9 mouse cellular contexts compared by ENCODE assay signal in genomic region chr19:55925425-55925803, GRCm38 (mm10).
A peak's percentile ranks its signal among the peaks of the same experiment; 100 is the strongest.
DNase-seq lines count a peak whose midpoint lies in the region; ATAC-seq and TF ChIP-seq lines count a peak whose summit lies in the region.
"Had no signal": no experiment of that assay in that cellular context is flagged by ENCODE, and none has a peak within 500 bp of the region (broad histone marks: within the 10 kb centered on the region; RNA-seq: fewer than 3 reads in every experiment).

No protein-coding gene starts in this region.

- no peak overlapping the region for H3K9ac ChIP-seq in midbrain, embryonic 13.5 days (replicated peaks)
- H3K9ac ChIP-seq: embryonic facial prominence, embryonic 13.5 days had no signal

- peak overlapping the region; percentile 51; the same call in 1 of the 2 replicates for H3K27ac ChIP-seq in embryonic facial prominence, embryonic 10.5 days (replicated peaks)
- H3K27ac ChIP-seq in midbrain, embryonic 13.5 days = 0 out of 2 replicates have a peak overlapping the region, but pooled peaks have one; percentile 70
- H3K27ac ChIP-seq: embryonic facial prominence, embryonic 13.5 days had no signal

- H3K4me2 ChIP-seq in midbrain, embryonic 13.5 days (replicated peaks) = no peak overlapping the region
- H3K4me2 ChIP-seq: embryonic facial prominence, embryonic 13.5 days had no signal

- TF ChIP-seq POLR2A in brain, embryonic 14.5 days (IDR thresholded peaks at IDR 0.05; ENCODE audit: borderline replicate concordance, extremely low read depth, insufficient read depth, insufficient read length, poor library complexity, severe bottlenecking) = no peak

- TF ChIP-seq CTCF in brain, embryonic 14.5 days (IDR thresholded peaks at IDR 0.05; ENCODE audit: borderline replicate concordance, extremely low read depth, insufficient read depth, insufficient read length) = no peak

- H3K9me3 ChIP-seq in embryonic facial prominence, embryonic 10.5 days = no peaks in the 10 kb centered on the region
- no peaks in the 10 kb centered on the region for H3K9me3 ChIP-seq in midbrain, embryonic 13.5 days
- H3K9me3 ChIP-seq: embryonic facial prominence, embryonic 13.5 days had no signal

- no peaks in the 10 kb centered on the region for H3K27me3 ChIP-seq in embryonic facial prominence, embryonic 10.5 days (replicated peaks; ENCODE audit: low read depth, poor library complexity, severe bottlenecking)
- H3K27me3 ChIP-seq in midbrain, embryonic 13.5 days = no peaks in the 10 kb centered on the region
- H3K27me3 ChIP-seq: embryonic facial prominence, embryonic 13.5 days had no signal

- intact Hi-C loops in left cerebral cortex, postnatal 10 days (cut with DNase I) = no loop called here

- no peak overlapping the region for H3K4me3 ChIP-seq in embryonic facial prominence, embryonic 10.5 days
- H3K4me3 ChIP-seq in midbrain, embryonic 13.5 days (replicated peaks) = no peak overlapping the region
- H3K4me3 ChIP-seq: embryonic facial prominence, embryonic 13.5 days had no signal

- 76% methylated on average over 7 of the region's 7 CpGs for WGBS in embryonic facial prominence, embryonic 10.5 days
- 67% methylated on average over 7 of the region's 7 CpGs for WGBS in midbrain, embryonic 13.5 days

- no peak for ATAC-seq in midbrain, embryonic 13.5 days

- peaks cover 83% of the 10 kb centered on the region for H3K36me3 ChIP-seq in embryonic facial prominence, embryonic 10.5 days (replicated peaks)
- peaks cover 37% of the 10 kb centered on the region for H3K36me3 ChIP-seq in midbrain, embryonic 13.5 days

- DNase-seq in kidney, postnatal 14 days = peak; percentile 35
- DNase-seq in kidney, adult 9 months = no peak
- DNase-seq in brain, embryonic 14.5 days (ENCODE audit: low read depth) = peak; percentile 83
- peak; percentile 40 for DNase-seq in embryonic facial prominence, embryonic 10.5 days (ENCODE audit: low spot score)
- DNase-seq in left cerebral cortex, postnatal 10 days (ENCODE audit: extremely low spot score in 1 of 2, low spot score in 2 of 2) = no peak
- DNase-seq in thymus, adult 18-20 months = no peak
- DNase-seq: gastrocnemius, postnatal 10 days had no signal

- peaks cover 18% of the 10 kb centered on the region for H3K4me1 ChIP-seq in embryonic facial prominence, embryonic 10.5 days
- H3K4me1 ChIP-seq in midbrain, embryonic 13.5 days (replicated peaks) = peaks cover 30% of the 10 kb centered on the region
- H3K4me1 ChIP-seq: embryonic facial prominence, embryonic 13.5 days had no signal

Comparison
In these comparisons a context has a peak if more than half of its experiments do, and no peak if none do; other contexts are left out.
1. DNase-seq: peak in kidney, postnatal 14 days (single experiment), brain, embryonic 14.5 days (single experiment) and embryonic facial prominence, embryonic 10.5 days (single experiment); none in kidney, adult 9 months (single experiment), left cerebral cortex, postnatal 10 days (0 of 2) and thymus, adult 18-20 months (0 of 2).